ENCODE assay signal across 9 mouse cellular contexts in the genomic region with DNA sequence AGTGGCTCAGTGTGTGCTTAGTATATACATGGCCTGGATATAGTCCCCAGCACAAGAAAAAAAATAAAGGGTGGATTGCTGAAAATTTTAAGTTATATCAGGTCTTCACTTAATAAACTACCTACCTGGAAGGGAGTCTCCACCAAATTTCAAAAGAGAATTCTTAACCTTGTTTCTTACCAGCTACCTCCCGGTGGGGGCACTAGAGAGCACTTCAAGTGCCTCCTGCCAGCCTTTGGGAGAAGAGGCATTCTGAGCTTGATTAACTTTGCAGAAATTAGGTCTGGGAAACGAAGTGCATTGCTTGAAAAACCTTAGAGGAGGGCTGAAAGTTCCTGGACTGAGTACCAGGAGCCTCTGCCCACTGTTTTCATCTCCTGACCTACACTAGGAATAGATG. TPM values are rescaled to one million over a fixed set of nuclear protein-coding genes. Genes with fewer than 3 reads are reported as not detected.
DNase-seq lines count a peak whose midpoint lies in the region.
"Had no signal": no experiment of that assay in that cellular context is flagged by ENCODE, and none has a peak within 500 bp of the region (broad histone marks: within the 10 kb centered on the region; RNA-seq: fewer than 3 reads in every experiment).

No protein-coding gene starts in this region.

- intact Hi-C loops in gastrocnemius, postnatal 36 days (cut with DNase I) = no loop called here

- DNase-seq in heart, adult 11 months = peak; percentile 23
- no peak for DNase-seq in heart, adult 18-20 months
- peak; percentile 25 to 47 for DNase-seq in layer of hippocampus, postnatal 10 days (ENCODE audit: low spot score in 2 of 2)
- no peak for DNase-seq in layer of hippocampus, postnatal 14 days (ENCODE audit: low spot score in 2 of 2)
- peak; percentile 22 for DNase-seq in ES-CJ7 (ENCODE audit: low read depth, low spot score)
- DNase-seq in embryo, embryonic 10.5 days (ENCODE audit: low spot score) = peak; percentile 53
- no peak for DNase-seq in gastrocnemius, postnatal 36 days
- DNase-seq: cerebellum, adult 11-12 months; thymus, postnatal 14 days had no signal

RNA-seq across cellular contexts. Expression of a gene that starts 19.5 kb away (rescaled TPM):
- not detected for total RNA-seq in heart, adult 18-20 months (2021)
- not detected for total RNA-seq in layer of hippocampus, postnatal 10 days (2021)
- under 1 TPM in 1 of 2 experiments, not detected in 1; 0.19 TPM for total RNA-seq in layer of hippocampus, postnatal 14 days (2021)
- total RNA-seq in gastrocnemius, postnatal 36 days (2021) = under 1 TPM in 1 of 2 experiments, not detected in 1; 0.48 TPM

Comparison
In these comparisons a context has a peak if more than half of its experiments do, and no peak if none do; other contexts are left out.
1. DNase-seq: peak in heart, adult 11 months (single experiment), layer of hippocampus, postnatal 10 days (2 of 2), ES-CJ7 (single experiment) and embryo, embryonic 10.5 days (single experiment); none in heart, adult 18-20 months (0 of 2), layer of hippocampus, postnatal 14 days (0 of 2) and gastrocnemius, postnatal 36 days (0 of 2).